Mouse (Mus musculus): Measurements from ENCODE around the gene Pcgf6.
"Not testable (repeated sequence)": the region's sequence is repeated elsewhere in the genome, so short reads cannot be mapped to it uniquely, and the experiment has no call there.

The Pcgf6 gene

DNA sequence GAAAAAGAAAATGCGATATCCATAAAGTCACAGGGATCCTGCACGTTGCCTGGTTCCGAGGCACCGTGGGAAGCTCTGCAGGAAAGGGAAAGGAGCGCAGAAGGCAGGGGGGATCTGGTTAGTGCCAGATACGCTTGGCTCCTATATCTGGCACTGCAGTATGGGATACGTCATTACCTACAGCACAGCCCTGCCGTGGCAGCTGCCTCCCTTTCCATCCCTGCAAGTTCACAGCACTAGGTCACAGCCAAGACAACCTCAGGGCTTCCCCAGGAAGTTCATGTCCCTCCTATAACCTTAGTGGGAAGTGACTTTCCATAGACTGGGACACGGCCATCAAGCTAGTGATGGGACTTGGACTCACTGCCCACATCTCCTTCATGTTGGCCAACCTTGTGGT is 54.6 kb downstream of the Pcgf6 start:
- DNase-seq, result peak; percentile 52

DNA sequence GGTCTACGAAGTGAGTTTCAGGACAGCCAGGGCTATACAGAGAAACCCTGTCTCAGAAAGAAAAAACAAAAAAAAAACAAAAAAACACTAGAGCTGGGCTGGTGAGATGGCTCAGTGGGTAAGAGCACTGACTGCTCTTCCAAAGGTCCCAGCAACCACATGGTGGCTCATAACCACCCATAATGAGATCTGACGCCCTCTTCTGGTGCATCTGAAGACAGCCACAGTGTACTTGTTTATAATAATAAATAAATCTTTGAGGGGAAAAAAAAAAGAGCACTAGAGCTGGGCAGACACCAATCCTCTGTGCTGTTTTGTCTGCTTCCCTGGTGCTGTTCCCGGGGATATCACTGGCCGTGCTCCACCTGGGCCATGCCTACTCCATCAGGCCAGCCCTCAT is 58.4 kb downstream of the Pcgf6 start:
- DNase-seq, result not testable (repeated sequence)

DNA sequence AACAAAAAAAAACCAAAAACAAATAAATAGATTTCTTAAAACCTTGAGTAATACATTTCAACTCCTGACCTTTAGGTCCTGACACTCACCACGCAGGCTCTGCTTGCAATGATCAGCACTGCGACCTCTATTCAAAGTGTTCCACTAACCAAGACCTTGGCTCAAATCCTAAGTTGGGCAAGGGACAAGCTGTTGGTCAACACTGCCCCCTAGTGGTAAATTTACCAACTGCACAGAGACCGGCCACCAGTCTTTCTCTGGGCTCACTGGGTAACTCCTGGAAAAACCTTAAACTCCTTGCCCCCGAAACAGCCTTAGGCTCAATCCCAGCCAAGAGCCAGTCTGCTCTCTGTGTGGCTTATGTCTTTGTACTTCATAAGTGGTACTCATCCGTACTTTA is 59.6 kb downstream of the Pcgf6 start:
- DNase-seq, result peak; percentile 75

DNA sequence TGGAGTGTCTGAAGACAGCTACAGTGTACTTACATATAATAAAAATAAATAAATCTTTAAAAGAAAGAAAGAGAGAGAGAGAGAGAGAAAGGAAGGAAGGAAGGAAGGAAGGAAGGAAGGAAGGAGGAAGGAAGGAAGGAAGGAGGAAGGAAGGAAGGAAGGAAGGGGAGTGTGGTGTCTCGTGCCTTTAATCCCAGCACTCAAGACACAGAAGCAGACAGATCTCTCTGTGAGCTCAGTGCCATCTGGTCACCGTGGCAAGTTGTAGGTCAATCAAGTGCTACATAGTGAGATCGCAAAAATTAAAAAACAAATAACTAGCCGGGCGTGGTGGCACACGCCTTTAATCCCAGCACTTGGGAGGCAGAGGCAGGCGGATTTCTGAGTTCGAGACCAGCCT is 60.1 kb downstream of the Pcgf6 start:
- not testable (repeated sequence) for DNase-seq

DNA sequence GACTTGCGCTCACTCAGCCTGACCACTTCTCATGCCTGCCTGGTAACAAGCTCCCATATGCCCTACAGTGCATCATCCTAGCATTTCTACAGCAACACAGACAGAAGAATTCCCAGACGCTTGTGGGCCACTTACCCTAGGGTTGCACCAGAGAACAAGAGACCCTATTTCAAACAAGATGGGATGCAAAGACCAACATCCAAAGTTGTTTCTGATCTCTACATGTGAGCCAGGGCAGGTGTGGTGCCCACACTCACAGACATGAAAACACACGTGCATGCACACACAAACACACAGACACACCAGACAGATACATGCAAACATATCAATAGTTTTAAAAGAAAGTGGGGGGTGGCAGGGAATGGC is 60.6 kb downstream of the Pcgf6 start:
- DNase-seq, result no peak

- DNase-seq, result no peak
These were observed 61.1 kb downstream of the Pcgf6 start for GRCm38 (mm10) chr19:46989479-46990152.

- DNase-seq, result no peak
These were observed 62.2 kb downstream of the Pcgf6 start for GRCm38 (mm10) chr19:46988231-46989087.

GRCm38 (mm10) chr19:46987646-46988045 is 63.1 kb downstream of the Pcgf6 start:
- no peak for DNase-seq

DNA sequence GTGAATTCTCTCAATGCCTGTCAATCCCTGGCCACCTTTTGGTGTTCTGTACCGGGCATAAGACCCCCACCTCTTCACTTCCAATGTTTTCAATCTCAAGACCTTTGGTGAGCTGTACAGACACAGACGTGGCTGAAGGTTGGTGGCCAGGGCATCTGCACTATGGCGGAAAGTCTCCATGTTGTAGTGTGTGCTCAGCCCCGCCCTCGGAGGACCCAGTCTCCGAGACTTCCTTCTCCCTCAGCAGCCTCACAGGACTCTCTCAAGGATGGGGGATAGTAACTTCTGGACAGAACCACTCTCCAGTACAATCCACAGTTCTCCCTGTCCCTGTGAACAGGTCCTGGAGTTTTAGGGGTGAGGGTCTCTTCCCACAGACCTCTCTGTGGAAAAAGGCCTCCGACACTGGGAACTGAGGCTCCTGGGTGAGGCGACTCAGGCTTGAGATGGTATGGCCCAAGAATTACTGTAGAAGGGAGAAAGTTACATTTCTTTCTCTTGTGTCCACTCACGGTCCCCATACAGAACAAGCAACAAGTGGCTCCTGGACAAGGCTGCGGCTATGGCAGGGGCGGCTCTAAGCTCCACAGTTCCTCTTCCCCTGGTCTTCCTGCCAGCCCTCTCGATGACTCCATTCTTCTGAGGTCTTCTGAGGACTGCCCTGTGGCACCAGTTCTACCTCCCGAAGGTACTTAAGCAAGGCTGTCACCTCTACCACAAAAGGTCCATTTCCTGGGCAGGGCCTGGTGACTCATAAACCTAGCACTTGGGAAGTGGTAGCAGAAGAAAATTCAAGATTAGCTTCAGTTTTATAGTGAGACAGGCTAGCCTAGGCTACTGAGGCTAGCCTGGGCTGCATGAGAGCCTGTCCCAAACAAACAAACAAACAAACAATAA is 65.7 kb downstream of the Pcgf6 start:
- DNase-seq, result no peak

DNA sequence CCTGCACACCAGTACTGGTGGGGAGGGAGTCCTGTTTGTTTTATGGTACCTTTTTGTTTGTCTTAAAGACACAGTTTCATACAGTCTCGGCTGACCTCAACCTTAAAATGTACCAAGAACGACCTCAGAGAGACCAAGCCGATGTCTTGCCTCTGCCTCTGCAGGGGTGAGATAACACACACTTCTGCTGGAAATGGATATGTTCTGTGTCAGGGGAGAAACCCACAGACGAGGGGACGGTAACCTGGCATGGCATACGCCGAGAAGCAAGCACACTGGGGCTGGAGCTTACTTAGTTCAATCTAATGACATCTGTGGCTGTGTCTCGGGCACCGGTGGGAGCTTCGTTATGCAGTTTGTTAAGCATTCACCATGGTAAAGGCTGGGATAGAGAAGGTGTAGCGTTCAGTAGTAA is 66.7 kb downstream of the Pcgf6 start:
- no peak for DNase-seq
